Mouse (Mus musculus) testis, adult 2 months (tissue): ENCODE measurements around the gene Myl9.

ENCODE experiments used
- CTCF ChIP-seq: fragments of 200-500 bp; IDR thresholded peaks from 2 replicates; pipeline ENCODE4 v1.5.1; 2012; ENCODE audit warnings: low read depth, mild to moderate bottlenecking, inconsistent platforms, low read length, moderate library complexity; ENCODE audit not compliant: control insufficient read depth, insufficient read depth, insufficient replicate concordance
- POLR2A ChIP-seq: fragments of 200-500 bp; IDR thresholded peaks from 2 replicates; pipeline ENCODE4 v1.6.1; 2012; ENCODE audit warnings: low read depth, mild to moderate bottlenecking, inconsistent platforms, low read length, moderate library complexity; ENCODE audit not compliant: control insufficient read depth

- TF ChIP-seq CTCF, result no peak
- no peak for TF ChIP-seq POLR2A
Observed at GRCm38 (mm10) chr2:156779488-156779887, 4.3 kb downstream of the Myl9 start.
